Mouse (Mus musculus): ENCODE results near the gene Camkmt.

Camkmt gene

DNA sequence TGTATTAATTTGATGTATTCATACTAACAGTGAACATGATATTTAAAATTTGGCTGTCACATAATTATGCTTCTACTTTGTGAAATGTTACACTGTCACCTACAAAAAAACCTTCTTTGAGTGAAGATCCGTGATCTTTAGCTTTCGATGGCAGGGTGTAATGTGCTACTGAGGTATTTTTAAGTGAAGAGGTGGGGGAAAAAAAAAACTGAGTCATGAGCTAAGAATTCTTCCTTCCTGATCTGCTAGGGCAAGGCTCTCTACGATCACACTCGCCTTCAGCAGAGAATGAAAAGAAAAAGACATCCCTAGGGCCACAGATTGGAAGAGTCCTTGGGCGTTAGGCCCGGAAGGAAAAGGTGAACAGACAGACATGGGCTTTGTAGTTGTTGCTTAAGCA lies 201.9 kb downstream of the Camkmt start:
- DNase-seq (ENCODE audit: low read depth), result no peak

DNA sequence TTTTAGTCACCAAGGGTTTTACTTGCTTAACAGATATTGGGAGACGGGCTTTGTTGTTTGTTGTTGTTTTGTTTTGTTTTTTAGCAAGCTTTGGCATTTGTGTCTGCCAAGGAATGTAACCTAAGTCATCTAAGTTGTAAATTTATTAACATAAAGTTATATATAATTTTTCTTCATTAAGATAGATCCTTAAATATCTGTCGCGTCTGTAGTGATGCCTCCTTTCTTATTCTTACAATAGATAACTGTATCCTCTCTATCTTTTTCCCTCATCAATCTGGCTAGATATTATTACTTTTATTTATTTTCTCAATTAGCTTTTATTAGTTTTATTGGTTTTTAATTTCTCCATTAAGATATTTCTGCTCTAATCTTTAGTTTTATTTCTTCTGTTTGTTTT lies 213.3 kb downstream of the Camkmt start:
- no peak for DNase-seq (ENCODE audit: low read depth)

DNA sequence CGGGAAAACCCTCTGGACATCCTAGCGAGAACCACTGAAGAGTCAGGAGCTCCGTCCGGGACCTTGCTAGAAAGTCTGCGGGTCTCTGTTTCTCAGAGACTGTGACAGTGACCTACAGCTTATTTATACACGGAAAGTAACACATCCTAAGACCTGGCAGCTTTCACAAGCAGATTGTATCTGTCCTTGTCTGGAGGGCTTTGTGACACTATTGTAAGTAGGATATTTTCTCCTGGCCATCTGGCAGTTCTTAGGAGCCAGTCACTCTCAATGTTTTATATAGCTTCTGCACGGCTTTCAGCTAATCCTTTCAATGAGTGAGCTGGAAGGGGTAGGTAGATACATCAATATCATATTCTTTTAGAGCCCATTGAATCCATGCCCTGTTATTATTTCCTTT lies 218.2 kb downstream of the Camkmt start:
- DNase-seq (ENCODE audit: low read depth), result no peak

DNA sequence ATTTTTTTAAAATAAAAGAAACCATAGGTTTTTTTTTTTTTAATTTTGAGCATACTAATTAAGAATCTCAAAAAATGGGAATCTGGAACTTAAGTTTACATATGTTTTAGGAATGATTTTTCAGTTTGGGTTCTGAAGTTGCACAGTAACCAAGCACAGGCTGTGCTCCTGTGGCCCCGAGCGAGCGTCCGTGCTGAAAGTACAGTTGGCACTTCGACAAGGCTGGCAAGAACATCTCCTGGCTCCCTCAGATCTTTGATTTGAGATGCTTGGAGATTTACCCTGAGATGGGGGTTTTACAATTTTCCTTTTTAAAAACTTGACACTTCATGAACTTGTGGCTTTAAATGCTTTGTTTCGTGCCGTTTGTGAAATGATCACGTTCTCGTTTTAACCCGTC lies 218.7 kb downstream of the Camkmt start:
- no peak for DNase-seq (ENCODE audit: low read depth)

DNA sequence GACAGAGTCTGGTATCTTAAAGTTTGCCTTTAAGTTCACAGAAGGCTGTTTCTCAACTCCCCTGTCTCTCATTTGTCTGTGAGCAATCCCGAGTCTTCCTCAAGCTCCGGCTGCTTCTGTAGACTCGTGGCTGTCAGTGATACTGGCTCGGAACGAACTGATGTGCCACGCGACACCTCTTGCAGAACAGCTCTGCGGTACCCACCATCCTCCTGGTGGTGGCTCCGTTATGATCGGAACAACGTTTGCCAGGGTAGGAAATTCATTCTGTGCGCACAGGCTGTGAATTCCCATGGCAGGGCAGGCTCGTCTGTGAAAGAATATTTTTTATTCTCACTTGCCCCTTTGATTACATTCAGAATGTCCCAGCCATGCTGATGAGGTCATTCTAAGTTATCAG lies 221.0 kb downstream of the Camkmt start:
- no peak for DNase-seq (ENCODE audit: low read depth)

DNA sequence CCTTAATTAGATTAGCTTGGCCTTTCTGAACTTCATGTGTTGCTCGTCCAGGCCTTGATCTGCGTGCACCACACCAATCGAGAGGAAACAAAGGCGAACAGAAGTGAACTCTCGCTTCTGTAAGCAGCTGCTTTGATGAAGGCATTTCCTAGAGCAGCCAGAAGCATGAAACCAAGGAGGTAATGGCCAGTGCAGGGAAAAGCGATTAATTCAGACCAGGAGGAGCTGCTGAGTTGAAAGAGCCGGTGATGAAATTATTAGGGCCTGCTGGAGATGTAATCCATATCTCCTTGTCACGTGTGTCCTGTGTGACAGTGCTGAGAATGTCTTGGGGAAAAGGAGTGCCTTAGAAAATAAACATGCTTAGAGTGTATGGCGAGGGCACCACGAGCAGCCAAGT lies 228.0 kb downstream of the Camkmt start:
- no peak for DNase-seq (ENCODE audit: low read depth)

DNA sequence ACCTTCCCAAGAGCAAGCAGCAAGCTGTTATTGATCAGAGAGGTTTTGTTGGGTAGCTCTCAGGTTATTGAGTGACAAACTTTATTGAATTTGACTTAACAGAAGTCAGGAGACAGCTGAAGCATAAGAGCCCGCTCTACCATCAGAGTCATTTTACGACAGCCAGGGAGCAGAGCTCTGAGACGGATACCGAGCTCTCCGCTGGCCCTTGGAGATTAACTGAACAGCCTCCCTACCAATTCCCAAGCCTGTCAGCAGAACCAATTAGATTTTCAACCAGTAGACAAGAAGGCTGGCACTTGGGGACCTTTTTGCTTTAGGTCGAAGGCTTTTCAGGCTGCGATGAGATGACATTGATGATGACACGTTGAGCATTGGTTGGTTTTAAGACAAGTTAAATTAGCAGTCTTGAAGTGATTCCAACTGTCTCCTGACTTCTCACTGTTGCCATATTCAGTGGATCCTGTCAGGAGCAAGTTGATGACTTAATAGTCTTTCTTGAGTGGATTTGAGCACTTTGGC lies 229.5 kb downstream of the Camkmt start:
- no peak for DNase-seq (ENCODE audit: low read depth)

DNA sequence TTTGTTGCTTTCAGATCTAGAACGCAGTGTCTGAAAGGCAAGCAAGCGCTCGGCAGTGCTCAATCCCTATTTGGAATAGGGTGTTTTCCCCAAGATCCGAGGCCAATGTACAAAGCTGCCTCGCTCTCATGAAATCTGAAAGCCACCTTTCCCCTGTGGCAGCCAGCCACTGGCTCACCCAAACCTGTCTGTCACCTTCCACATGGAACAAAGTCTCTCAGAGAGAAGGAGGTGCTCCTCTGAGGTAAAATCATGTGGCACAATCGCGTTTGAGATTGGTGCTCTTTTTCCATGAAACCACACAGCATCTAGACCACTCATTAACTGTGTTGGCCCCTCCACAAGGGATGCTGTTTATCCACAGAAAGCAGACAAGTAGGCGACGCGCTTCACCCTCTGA lies 238.5 kb downstream of the Camkmt start:
- DNase-seq (ENCODE audit: low read depth), result no peak

DNA sequence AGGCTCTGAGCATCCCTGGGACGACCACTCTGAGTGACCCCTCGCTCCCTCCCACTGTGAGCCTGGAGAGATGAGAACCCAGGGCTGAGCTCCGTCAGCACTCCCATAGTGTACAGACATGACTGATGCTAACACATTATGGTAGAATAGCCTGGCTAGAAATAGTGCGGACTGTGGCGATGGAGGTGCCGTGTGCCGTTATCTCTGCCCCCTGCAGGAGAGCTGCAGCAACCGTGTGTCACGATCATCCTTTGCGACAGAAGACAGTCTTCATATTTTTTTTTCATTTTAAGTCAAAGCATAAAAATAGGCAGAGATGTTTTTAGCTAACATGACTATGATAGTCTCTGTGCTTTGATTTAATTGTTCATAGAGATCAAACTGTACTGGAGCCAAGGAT lies 245.1 kb downstream of the Camkmt start:
- no peak for DNase-seq (ENCODE audit: low read depth)

DNA sequence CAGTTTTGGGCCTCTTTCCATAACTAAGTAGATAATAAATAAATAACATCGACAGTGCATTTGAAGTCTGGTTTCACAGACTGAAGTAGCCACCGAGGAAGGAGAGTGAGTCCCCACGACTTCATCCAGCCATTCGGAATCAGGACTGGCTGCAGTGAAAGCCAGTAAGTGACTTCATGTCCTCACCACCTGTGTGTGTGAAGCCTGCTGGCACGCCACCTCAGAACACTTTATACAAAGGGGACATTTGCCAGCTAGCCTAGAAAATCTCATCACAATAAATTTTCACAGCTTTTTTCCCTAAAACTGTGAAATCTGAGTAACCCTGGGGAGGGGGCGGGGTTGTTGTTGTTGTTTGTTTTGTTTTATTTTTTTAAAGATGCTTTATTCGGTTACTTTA lies 247.3 kb downstream of the Camkmt start:
- no peak for DNase-seq (ENCODE audit: low read depth)

DNA sequence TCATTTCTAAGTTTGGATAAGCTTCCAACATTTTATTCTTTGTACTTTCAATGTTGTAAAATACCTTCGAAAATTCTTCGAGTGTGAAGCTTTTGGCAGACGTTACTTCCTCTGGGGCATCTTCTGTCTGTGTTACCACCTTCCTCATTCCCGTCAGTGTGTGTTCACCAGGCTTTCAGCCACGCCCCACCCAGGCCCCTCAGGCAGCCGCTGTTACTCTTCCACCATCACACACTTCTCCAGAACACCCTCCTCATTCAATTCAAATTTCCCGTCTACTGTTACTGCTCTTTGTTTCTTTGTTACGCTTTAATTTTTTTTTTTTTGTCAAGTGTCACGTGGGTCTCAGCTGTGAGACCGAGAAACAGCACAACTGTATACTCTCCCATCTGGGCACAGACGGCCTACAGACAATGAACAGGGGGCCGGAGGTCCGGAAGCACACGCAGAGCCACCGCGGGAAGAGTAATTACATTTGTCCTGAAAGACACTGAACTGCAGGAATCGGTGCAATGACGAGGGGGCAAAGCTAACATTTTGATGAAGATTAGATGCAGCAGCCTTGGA lies 250.9 kb downstream of the Camkmt start:
- DNase-seq (ENCODE audit: low read depth), result no peak

DNA sequence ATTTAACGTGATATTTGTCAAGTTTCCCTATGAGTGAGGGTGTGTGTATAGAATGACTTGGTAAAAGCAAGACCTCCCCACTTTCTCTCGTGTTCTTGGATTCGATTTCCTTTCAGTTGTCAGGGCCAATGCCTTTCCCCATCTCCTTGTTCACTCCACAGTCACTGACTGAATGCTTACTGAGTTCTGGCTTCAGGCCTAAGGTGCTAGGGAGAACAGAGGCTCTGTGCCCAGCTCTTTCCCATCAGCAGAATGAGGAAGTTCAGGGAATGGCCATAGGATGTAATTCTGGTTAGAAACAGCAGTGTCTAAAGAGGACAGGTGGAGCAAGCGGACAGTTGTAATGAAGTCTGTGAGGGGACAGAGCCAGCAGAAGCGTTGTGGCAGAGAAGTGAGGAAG lies 252.1 kb downstream of the Camkmt start:
- no peak for DNase-seq (ENCODE audit: low read depth)

DNA sequence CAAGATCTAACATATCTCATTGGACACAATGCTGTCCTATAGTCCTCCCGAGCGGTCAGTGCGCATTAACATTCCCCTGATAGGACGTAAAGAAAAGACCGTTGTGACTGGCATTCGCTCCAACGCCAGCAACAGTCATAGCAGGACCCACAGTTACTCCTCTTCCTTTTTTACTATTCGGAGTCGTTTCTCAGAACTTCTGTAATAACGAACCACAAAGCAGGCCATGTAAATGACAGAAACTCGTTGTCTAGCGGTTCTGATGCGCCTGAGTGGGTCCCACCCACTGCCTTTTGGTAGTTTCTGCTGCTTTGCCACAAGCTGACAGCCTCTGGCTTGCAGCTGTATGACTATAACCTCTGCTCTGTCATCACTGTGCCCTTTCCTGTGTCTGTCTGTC lies 253.1 kb downstream of the Camkmt start:
- no peak for DNase-seq (ENCODE audit: low read depth)

DNA sequence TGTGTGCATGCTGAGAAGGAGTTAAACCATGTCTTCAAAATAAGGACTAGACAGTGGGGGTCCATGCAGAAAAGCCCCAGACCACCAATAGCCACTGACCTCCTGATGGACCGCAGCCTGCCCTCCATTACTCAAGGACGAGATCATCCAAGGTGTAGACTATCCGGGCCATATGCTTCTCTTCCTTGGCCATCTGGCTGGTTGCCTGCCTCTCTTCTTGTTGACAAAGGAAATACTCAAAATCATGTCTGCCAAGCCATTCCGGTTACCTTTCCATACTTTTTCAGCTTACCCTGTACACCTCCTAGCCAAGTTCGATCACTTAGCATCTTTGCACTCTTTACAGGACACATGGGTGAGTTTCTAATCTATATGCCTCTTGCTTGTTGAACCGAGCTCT lies 256.3 kb downstream of the Camkmt start:
- DNase-seq (ENCODE audit: low read depth), result no peak

DNA sequence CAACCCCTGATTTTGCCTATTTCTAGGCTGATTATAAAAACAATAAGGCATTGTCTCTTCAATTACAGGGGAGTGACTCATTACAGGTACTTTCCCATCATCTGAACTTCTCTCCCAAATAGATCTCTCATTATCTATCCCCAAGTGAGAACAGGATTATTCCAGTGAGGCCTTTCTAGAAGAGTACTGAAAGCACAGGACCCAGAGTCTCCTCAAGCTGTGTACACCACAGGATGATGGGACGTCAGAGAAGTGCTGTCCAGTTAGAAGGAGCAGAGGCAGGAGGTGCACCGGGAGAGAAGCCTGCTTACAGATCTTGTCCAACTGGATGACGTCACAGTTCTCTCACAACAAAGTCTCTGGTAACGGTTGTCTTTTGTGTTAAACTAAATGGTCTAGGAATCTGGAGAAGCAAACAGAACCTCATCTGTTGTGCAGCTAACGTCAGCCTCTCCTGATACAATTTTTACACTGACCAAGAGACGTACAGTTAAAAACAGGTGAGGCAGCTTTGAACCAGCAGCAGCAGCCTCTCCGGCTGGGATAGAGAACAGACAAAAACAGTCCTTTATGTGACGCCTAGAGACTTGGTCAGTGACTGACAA lies 259.1 kb downstream of the Camkmt start:
- DNase-seq (ENCODE audit: low read depth), result no peak

DNA sequence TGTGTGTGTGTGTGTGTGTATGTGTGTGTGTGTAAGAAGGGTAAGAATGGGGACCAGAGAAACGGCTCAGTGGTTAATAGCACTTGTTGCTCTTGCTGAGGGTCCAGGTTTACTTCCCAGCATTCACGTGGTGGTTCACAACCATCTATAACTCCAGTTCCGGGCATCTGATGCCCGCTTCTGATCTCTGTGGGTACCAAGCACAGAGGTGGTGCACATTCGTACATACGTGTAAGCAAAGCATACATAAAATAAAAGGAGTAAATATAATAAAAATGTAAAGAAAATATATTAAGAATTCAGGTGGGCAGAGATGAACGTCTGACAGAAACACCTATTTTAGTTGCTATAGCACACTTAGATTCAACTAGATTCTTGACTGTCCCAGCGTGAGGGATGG lies 260.9 kb downstream of the Camkmt start:
- no peak for DNase-seq (ENCODE audit: low read depth)

DNA sequence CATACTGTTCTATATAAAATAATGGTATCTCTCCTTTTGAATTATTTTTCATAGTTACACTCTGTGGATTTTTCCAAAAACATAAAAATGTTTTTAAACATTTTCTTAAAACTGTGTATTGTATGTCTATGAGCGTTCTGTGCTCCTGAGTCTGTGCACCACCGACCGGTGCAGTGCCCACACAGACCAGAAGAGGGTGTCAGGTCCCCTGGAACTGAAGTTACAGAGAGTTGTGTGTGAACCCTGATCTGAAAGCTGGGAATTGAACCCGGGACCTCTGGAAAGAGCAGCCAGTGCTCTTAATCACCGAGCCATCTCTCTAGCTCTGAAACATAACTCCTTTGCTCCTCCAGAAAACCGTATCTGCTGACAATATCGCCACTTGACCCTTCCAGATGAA lies 262.4 kb downstream of the Camkmt start:
- DNase-seq (ENCODE audit: low read depth), result no peak

DNA sequence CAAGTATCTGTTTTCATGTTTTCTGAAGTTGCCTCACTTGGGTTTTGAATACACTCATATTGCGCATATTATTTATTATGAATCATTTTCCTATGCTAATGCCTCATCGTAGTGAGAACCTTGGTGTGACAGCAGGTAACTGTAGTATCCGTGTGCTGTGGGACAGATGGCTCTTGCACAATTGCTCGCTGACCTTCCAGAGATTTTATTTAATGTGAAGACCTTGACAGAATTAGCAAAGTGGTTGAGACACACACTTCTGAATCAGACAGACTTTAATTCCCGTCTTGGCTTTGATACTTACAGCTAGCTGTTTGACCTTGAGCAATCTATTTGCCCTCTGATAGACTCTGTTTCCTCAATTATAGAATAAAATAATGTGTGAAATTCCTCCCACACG lies 262.8 kb downstream of the Camkmt start:
- no peak for DNase-seq (ENCODE audit: low read depth)

DNA sequence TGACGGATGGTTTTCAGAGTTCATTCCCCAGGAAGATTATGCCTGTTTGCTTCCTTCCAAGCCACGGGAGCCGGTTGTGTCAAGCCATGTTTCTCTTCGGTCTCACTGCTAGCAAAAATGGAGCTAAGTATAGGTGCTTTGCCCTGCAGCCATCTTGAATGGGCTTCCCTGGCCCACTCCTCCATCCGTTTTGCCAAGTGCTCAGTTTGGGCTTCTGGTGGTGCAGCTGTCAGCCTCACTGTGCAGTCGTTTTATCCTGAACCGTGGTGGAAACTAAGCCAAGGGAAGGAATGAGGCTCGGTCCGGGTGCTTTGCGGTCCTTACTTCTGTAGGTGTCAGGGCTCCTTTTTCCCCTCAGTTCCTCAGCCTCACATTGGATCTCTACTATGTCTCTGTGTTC lies 263.3 kb downstream of the Camkmt start:
- no peak for DNase-seq (ENCODE audit: low read depth)

DNA sequence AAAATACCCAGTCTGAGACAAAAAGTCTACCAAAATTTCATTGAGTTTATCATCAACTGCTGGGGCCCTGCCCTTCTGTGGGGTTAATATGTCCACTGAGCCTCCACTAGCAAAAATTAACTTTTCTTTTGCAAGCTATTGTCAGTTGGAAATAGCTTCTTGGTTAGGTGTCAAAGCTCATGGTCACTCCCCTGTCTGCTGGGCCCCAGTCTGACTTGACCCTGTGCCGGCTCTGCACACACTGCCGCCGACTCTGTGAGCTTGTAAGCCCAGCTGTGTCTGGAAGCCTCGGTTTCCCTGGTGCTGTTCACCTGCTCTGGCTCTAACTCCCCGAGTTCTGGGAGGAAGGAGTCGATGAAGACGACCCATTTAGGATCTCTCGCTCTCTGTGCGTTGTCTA lies 265.0 kb downstream of the Camkmt start:
- DNase-seq (ENCODE audit: low read depth), result no peak

DNA sequence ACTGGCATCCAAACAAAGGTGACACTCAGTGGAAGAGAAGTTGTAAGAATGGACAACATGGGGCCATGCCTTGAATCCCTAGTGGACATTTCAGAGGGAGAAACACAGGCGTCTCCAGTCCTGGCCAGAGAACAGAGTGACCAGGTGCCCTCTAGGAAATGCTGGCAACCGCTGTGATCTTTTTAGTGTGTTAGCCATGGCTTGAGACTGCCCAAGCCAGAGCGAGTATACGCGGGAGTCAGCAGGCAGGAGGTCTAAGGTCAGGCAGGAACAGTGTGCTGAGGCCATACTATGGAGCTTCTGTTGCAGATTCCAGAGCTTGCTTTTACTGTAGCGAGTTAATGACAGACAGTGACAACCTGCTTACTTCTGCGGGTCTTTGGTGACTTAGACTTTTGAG lies 270.7 kb downstream of the Camkmt start:
- DNase-seq (ENCODE audit: low read depth), result no peak

DNA sequence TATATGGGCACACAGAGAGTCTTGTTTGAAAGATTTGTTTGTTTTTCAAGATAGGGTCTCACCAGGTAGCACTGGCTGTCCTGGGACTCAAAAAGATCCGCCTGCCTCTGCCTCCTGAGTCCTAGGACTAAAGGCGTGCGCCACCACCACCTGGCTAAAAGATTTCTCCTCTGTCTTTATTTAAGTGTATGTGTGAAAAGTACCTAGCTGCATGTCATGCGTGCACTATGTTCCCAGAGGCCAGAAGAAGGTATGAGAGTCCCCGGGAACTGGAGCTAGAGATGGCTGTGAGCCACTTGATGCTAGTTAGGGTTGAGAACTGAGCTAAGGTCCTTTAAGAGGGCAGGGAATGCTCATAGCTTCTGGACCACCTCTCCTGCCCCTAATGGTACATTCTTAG lies 277.0 kb downstream of the Camkmt start:
- no peak for DNase-seq (ENCODE audit: low read depth)

DNA sequence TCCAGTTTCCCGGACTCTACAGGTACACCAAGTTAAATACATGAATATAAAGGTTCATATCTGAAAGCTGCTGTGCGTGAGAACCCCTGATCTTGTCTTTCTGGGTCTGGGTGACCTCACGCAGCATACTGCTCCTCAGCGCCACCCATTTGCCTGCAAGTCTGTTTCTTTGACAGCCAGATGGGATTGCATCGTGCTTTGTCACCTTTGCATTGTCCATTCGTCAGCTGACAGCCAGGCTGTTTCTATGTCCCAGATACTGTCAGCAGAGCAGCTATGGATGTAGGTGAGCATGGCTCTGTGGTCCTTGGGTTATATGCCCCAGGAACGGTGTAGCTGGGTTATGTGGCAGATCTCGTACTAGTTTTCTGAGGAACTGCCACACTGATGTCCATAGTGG lies 278.4 kb downstream of the Camkmt start:
- no peak for DNase-seq (ENCODE audit: low read depth)

DNA sequence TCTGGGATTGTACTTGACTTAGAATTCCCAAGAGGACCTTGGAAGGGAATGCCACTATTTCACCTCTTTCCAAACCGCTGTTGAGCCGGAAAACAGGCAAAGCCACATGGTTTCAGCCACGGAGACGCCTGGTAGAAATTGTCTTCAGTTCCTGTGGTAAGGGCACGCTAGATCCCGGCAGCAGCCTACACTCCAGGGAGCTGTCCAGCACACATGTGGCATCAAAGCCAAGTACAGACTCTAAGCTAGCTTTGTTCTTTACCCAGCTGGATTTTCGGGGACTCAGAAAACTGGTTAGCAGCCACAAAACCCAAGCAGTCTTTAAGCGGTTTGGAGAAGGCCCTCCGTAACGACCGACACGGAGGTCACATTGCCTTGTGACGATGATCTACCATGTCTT lies 281.7 kb downstream of the Camkmt start:
- DNase-seq (ENCODE audit: low read depth), result no peak
